Mouse (Mus musculus) liver, embryonic 18 days (tissue): ENCODE measurements around the gene Rtn4r. TPM values are rescaled to one million over a fixed set of nuclear protein-coding genes. Genes with fewer than 3 reads are reported as not detected.

ENCODE experiments used
- polyA plus RNA-seq: library from polyadenylated mRNA; depleted of rRNA; stranded (reverse); fragments of >200 nt; gene quantifications from 2 replicates; pipeline ENCODE4 v1.2.3, GENCODE M21; 2012; rRNA removed

The Rtn4r gene
- 0.26 TPM in 2 replicates for polyA plus RNA-seq

DNA sequence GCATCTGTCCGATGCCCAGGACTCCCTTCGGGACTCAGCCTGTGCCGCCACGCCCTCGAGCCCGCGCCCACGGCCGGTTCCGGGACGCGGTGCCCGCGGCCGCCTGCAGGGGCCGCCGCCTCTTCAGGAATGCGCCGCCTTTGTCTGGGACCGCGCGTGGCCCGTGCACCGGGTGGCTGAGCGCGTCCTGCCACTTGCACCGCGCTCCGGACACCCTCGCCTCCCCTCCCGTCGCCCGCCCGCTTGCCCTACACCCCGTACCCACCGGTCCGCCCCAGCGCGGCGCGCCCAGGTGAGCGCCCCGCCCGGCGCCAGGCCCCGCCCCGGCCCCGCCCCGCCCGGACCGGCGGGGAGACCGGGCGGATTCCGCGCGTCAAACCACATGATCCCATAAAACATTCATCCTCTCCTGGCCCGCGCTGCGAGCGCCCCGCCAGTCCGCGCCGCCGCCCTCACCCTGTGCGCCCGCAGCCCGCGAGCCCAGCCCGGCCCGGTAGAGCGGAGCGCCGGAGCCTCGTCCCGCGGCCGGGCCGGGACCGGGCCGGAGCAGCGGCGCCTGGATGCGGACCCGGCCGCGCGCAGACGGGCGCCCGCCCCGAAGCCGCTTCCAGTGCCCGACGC is at the start of gene Rtn4r:
Gene Rtn4r, plus strand, starts transcription at position 402 of the 621 bp plus-strand sequence.

Other genes starting within 250 kb of the Rtn4r start
- gene Gm20518, start 236.0 kb upstream of the Rtn4r start, polyA plus RNA-seq, result 0.13 and 0.24 TPM in 2 replicates
- gene Tssk1, start 233.4 kb upstream of the Rtn4r start, polyA plus RNA-seq, result 0.02 and 0.03 TPM in 2 replicates
- gene Dgcr2, start 229.1 kb upstream of the Rtn4r start, polyA plus RNA-seq, result 20.8 and 21.7 TPM in 2 replicates
- not detected in 2 replicates for gene Tssk2, start 229.0 kb upstream of the Rtn4r start, polyA plus RNA-seq
- gene Ess2, start 216.3 kb upstream of the Rtn4r start, polyA plus RNA-seq, result 7.2 and 8.3 TPM in 2 replicates
- not detected in 2 replicates for gene Gsc2, start 212.6 kb upstream of the Rtn4r start, polyA plus RNA-seq
- 48.8 and 59.1 TPM in 2 replicates for gene Slc25a1, start 199.4 kb upstream of the Rtn4r start, polyA plus RNA-seq
- gene Vpreb2, start 147.2 kb upstream of the Rtn4r start, polyA plus RNA-seq, result 3.2 and 5.8 TPM in 2 replicates
- 13.7 and 14.7 TPM in 2 replicates for gene Dgcr6, start 74.8 kb upstream of the Rtn4r start, polyA plus RNA-seq
- 4.6 and 4.8 TPM in 2 replicates for gene Prodh, start 37.4 kb upstream of the Rtn4r start, polyA plus RNA-seq
- gene Ccdc188, start 90.2 kb downstream of the Rtn4r start, polyA plus RNA-seq, result not detected in 2 replicates
- 3.6 and 4.7 TPM in 2 replicates for gene Zdhhc8, start 107.5 kb downstream of the Rtn4r start, polyA plus RNA-seq
- gene Trmt2a, start 121.0 kb downstream of the Rtn4r start, polyA plus RNA-seq, result 33.6 and 34.6 TPM in 2 replicates
- gene Ranbp1, start 121.1 kb downstream of the Rtn4r start, polyA plus RNA-seq, result 75.3 and 81.0 TPM in 2 replicates
- gene Gm49776, start 130.7 kb downstream of the Rtn4r start, polyA plus RNA-seq, result 0.15 and 0.16 TPM in 2 replicates
- gene Dgcr8, start 161.6 kb downstream of the Rtn4r start, polyA plus RNA-seq, result 13.6 and 16.7 TPM in 2 replicates
- 56.0 and 64.7 TPM in 2 replicates for gene Tango2, start 220.5 kb downstream of the Rtn4r start, polyA plus RNA-seq
- 10.0 and 10.2 TPM in 2 replicates for gene Arvcf, start 220.5 kb downstream of the Rtn4r start, polyA plus RNA-seq